In the genomic region with DNA sequence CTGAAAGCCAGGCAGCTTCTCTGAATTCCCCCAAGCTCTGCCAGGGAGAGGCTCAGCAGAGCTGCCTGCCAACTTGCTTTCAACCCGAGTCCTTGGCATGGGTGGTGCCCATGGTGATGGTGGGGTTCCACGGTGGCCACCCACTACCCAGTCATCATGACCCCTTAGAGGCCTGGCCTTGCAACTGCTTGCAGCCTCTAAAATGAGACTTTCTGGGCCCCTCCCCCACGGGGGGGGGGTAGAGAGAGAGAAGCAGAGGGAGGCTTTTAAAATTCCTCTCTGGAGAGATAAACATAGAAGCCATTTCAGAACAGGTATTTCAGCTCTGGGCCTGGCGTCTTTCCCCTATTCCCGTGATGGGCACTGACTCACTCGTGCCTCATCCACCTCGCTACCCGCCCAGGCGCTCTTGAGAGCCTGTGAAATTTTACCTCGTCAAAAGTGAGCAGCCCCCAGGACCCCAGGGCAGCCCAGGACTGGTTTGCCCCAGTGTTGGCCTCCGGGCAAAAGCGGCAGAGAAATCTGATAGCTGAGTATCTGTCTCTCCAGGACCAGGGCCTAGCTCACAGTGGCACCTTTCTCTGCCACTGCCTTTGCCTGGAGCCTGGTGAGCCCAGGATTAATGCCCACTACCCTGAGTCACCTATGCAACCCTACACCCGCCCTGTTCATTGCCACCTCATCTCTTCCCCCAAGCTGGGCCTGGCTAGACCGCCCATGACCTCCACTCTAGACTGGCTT, we compare ENCODE assay signal across 9 mouse cellular contexts. TPM values are rescaled to one million over a fixed set of nuclear protein-coding genes. Genes with fewer than 3 reads are reported as not detected.
DNase-seq lines count a peak whose midpoint lies in the region; ATAC-seq and TF ChIP-seq lines count a peak whose summit lies in the region.
"Had no signal": no experiment of that assay in that cellular context is flagged by ENCODE, and none has a peak within 500 bp of the region (broad histone marks: within the 10 kb centered on the region; RNA-seq: fewer than 3 reads in every experiment).

No protein-coding gene starts in this region.

- peak overlapping the region; percentile 86 for H3K9ac ChIP-seq in heart, embryonic 14.5 days (ENCODE audit: low read length)
- H3K9ac ChIP-seq in midbrain, embryonic 14.5 days (replicated peaks; ENCODE audit: low read length) = no peak overlapping the region

- peak overlapping the region; percentile 75 to 87 for H3K27ac ChIP-seq in heart, embryonic 14.5 days (replicated peaks in 1 of 2; ENCODE audit: control insufficient read depth in 1 of 2, insufficient read depth in 1 of 2, low read depth in 2 of 2, low read length in 2 of 2)
- 0 out of 2 replicates have a peak overlapping the region, but pooled peaks have one; percentile 20 for H3K27ac ChIP-seq in midbrain, embryonic 14.5 days (replicated peaks; ENCODE audit: low read depth, low read length)

- peaks cover 24 to 39% of the 10 kb centered on the region in 2 experiments for H3K4me1 ChIP-seq in heart, embryonic 14.5 days (ENCODE audit: control insufficient read depth in 2 of 2, insufficient read depth in 2 of 2, low read length in 2 of 2)
- peaks cover 21% of the 10 kb centered on the region; the same call in 1 of the 2 replicates for H3K4me1 ChIP-seq in midbrain, embryonic 14.5 days (ENCODE audit: control insufficient read depth, insufficient read depth, low read length)

- H3K36me3 ChIP-seq in heart, embryonic 14.5 days (ENCODE audit: control insufficient read depth, insufficient read depth, low read length) = peaks cover 29% of the 10 kb centered on the region
- no peaks in the 10 kb centered on the region for H3K36me3 ChIP-seq in midbrain, embryonic 14.5 days (ENCODE audit: control insufficient read depth, insufficient read depth, low read length)

- in situ Hi-C loops in Patski (cut with MboI; ENCODE audit: low pct_unique_long_range_greater_than_20kb) = no loop called here

- H3K27me3 ChIP-seq in Patski = no peaks in the 10 kb centered on the region
- no peaks in the 10 kb centered on the region for H3K27me3 ChIP-seq in heart, embryonic 14.5 days (ENCODE audit: control insufficient read depth, insufficient read depth, low read length)
- peaks cover 29% of the 10 kb centered on the region for H3K27me3 ChIP-seq in midbrain, embryonic 14.5 days (ENCODE audit: control insufficient read depth, insufficient read depth, low read length)

- POLR2A ChIA-PET in Patski (lab: Charles Lee) = interaction anchor here (0.5 to 5.1 kb wide), 6 partner anchors 9 to 176 kb away, joined by 3 to 39 read pairs (median 18); partner anchors contain the start of genes Fdps, Gm43738, Krtcap2 and Scamp3

- no peaks in the 10 kb centered on the region for H3K9me3 ChIP-seq in heart, embryonic 14.5 days (ENCODE audit: control insufficient read depth, low read length)
- H3K9me3 ChIP-seq in midbrain, embryonic 14.5 days (ENCODE audit: control insufficient read depth, low read length) = no peaks in the 10 kb centered on the region

- H3K4me2 ChIP-seq in heart, embryonic 14.5 days (ENCODE audit: low read length) = peak overlapping the region; percentile 97
- peak overlapping the region; percentile 12 for H3K4me2 ChIP-seq in midbrain, embryonic 14.5 days (ENCODE audit: low read length)

- DNase-seq in adrenal gland, postnatal 14 days = peak; percentile 21
- DNase-seq in adrenal gland, postnatal 10 days = no peak
- DNase-seq in Patski (ENCODE audit: low read depth, low spot score) = no peak
- DNase-seq in kidney, postnatal 14 days = peak; percentile 53
- DNase-seq in midbrain, embryonic 14.5 days = no peak
- DNase-seq in adrenal gland, postnatal 36 days = no peak
- no peak for DNase-seq in layer of hippocampus, adult 9-11 months

- CTCF ChIA-PET in Patski (lab: Charles Lee) = interaction anchor here (0.7 to 3.5 kb wide), 8 partner anchors 9 to 32 kb away, joined by 3 to 18 read pairs (median 3); partner anchors contain the start of genes Krtcap2 and Trim46

- peak; percentile 2 for ATAC-seq in Patski
- ATAC-seq in heart, embryonic 14.5 days (ENCODE audit: insufficient number of reproducible peaks, insufficient read depth, low FRiP score, low read depth) = no peak
- ATAC-seq in midbrain, embryonic 14.5 days (ENCODE audit: low FRiP score, low TSS enrichment) = no peak

- TF ChIP-seq CTCF in Patski (IDR thresholded peaks at IDR 0.05) = no peak

- H3K4me3 ChIP-seq in heart, embryonic 14.5 days (ENCODE audit: control insufficient read depth in 1 of 2, insufficient read depth in 1 of 2, low read depth in 1 of 2, low read length in 2 of 2) = peak overlapping the region; percentile 63 to 65
- H3K4me3 ChIP-seq in midbrain, embryonic 14.5 days (replicated peaks; ENCODE audit: low read depth, low read length) = no peak overlapping the region

- 16% methylated on average over 14 of the region's 14 CpGs for WGBS in heart, embryonic 14.5 days
- WGBS in midbrain, embryonic 14.5 days = 61% methylated on average over 14 of the region's 14 CpGs

RNA-seq across cellular contexts. Expression of gene Efna1, which starts 3.5 kb away (rescaled TPM):
- total RNA-seq in adrenal gland, postnatal 14 days (2021) = 19.1 and 21.9 TPM in 2 replicates
- 10 to 100 TPM; 25.0 to 34.3 TPM for total RNA-seq in adrenal gland, postnatal 10 days (2021)
- polyA plus RNA-seq in Patski (2021) = 97.1 TPM
- polyA plus RNA-seq in heart, embryonic 14.5 days (2014; fragmentation: Nextera tagmentation; extraction: Ambion mirVana) = 38.4 and 39.7 TPM in 2 replicates
- polyA plus RNA-seq in midbrain, embryonic 14.5 days (2014; fragmentation: Nextera tagmentation; extraction: Ambion mirVana) = 5.2 and 8.7 TPM in 2 replicates
- 10 to 100 TPM in 1 of 2 experiments, 1 to 10 TPM in 1; 9.8 to 12.5 TPM for total RNA-seq in adrenal gland, postnatal 36 days (2021)
- total RNA-seq: common myeloid progenitor, adult 5-6 weeks had no signal

RNA-seq across cellular contexts. Expression of gene Slc50a1, which starts 7.1 kb away (rescaled TPM):
- 40.4 and 54.7 TPM in 2 replicates for total RNA-seq in adrenal gland, postnatal 14 days (2021)
- total RNA-seq in adrenal gland, postnatal 10 days (2021) = 10 to 100 TPM; 46.7 to 53.1 TPM
- polyA plus RNA-seq in Patski (2021) = 88.3 TPM
- polyA plus RNA-seq in heart, embryonic 14.5 days (2014; fragmentation: Nextera tagmentation; extraction: Ambion mirVana) = 48.2 and 48.9 TPM in 2 replicates
- polyA plus RNA-seq in midbrain, embryonic 14.5 days (2014; fragmentation: Nextera tagmentation; extraction: Ambion mirVana) = 35.3 and 38.1 TPM in 2 replicates
- 10 to 100 TPM; 42.0 to 47.7 TPM for total RNA-seq in adrenal gland, postnatal 36 days (2021)

RNA-seq across cellular contexts. Expression of gene Dpm3, which starts 18.3 kb away (rescaled TPM):
- 107 and 116 TPM in 2 replicates for total RNA-seq in adrenal gland, postnatal 14 days (2021)
- 100 to 1,000 TPM; 115 to 122 TPM for total RNA-seq in adrenal gland, postnatal 10 days (2021)
- polyA plus RNA-seq in Patski (2021) = 104 TPM
- polyA plus RNA-seq in heart, embryonic 14.5 days (2014; fragmentation: Nextera tagmentation; extraction: Ambion mirVana) = 92.9 and 97.9 TPM in 2 replicates
- polyA plus RNA-seq in midbrain, embryonic 14.5 days (2014; fragmentation: Nextera tagmentation; extraction: Ambion mirVana) = 71.6 and 84.1 TPM in 2 replicates
- total RNA-seq in adrenal gland, postnatal 36 days (2021) = 100 to 1,000 TPM; 117 to 130 TPM

RNA-seq across cellular contexts. Expression of gene Trim46, which starts 31.3 kb away (rescaled TPM):
- 1.4 and 3.2 TPM in 2 replicates for total RNA-seq in adrenal gland, postnatal 14 days (2021)
- total RNA-seq in adrenal gland, postnatal 10 days (2021) = 1 to 10 TPM; 2.0 to 4.2 TPM
- polyA plus RNA-seq in Patski (2021) = 57.5 TPM
- polyA plus RNA-seq in heart, embryonic 14.5 days (2014; fragmentation: Nextera tagmentation; extraction: Ambion mirVana) = 0.85 and 0.95 TPM in 2 replicates
- polyA plus RNA-seq in midbrain, embryonic 14.5 days (2014; fragmentation: Nextera tagmentation; extraction: Ambion mirVana) = 63.4 and 71.8 TPM in 2 replicates
- total RNA-seq in adrenal gland, postnatal 36 days (2021) = 1 to 10 TPM; 1.3 to 1.6 TPM

RNA-seq across cellular contexts. Expression of gene Krtcap2, which starts 31.7 kb away (rescaled TPM):
- total RNA-seq in adrenal gland, postnatal 14 days (2021) = 95.0 and 110 TPM in 2 replicates
- total RNA-seq in adrenal gland, postnatal 10 days (2021) = 100 to 1,000 TPM; 109 to 116 TPM
- 236 TPM for polyA plus RNA-seq in Patski (2021)
- polyA plus RNA-seq in heart, embryonic 14.5 days (2014; fragmentation: Nextera tagmentation; extraction: Ambion mirVana) = 216 and 239 TPM in 2 replicates
- 199 and 237 TPM in 2 replicates for polyA plus RNA-seq in midbrain, embryonic 14.5 days (2014; fragmentation: Nextera tagmentation; extraction: Ambion mirVana)
- total RNA-seq in adrenal gland, postnatal 36 days (2021) = 100 to 1,000 TPM; 114 to 139 TPM

Comparison
In these comparisons a context has a peak if more than half of its experiments do, and no peak if none do; other contexts are left out.
1. DNase-seq: peak in adrenal gland, postnatal 14 days (single experiment) and kidney, postnatal 14 days (single experiment); none in adrenal gland, postnatal 10 days (single experiment), Patski (single experiment), midbrain, embryonic 14.5 days (single experiment), adrenal gland, postnatal 36 days (0 of 2) and layer of hippocampus, adult 9-11 months (single experiment).